8 mouse cellular contexts compared by ENCODE assay signal in the genomic region with DNA sequence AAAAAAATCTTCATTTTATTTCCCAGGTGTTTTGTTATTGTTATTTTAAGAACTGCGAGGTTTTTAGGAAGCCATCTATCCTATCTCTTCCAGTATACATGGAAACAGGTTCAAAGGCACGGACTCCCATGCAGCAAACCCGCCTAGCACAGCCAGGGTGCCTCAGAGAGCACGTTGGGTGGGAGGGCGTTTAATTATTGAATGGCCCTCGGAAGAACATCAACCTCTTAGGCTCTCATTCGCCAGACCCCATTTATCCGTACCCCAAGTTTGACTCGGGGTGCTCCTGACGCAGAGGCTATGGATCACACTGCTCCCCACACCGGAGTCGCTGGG. TPM values are rescaled to one million over a fixed set of nuclear protein-coding genes. Genes with fewer than 3 reads are reported as not detected.
DNase-seq lines count a peak whose midpoint lies in the region; ATAC-seq and TF ChIP-seq lines count a peak whose summit lies in the region.

No protein-coding gene starts in this region.

- H3K4me3 ChIP-seq in kidney, postnatal 0 days (replicated peaks; ENCODE audit: low read depth, low read length), result peak overlapping the region; percentile 80
- H3K4me3 ChIP-seq in hindbrain, embryonic 12.5 days, result peak overlapping the region; percentile 82
- peak overlapping the region; percentile 84 for H3K4me3 ChIP-seq in midbrain, embryonic 13.5 days (replicated peaks)

- 0 out of 2 replicates have a peak, but pooled peaks have one; percentile 27 for TF ChIP-seq CTCF in kidney, postnatal 0 days (IDR thresholded peaks at IDR 0.05; ENCODE audit: low read depth)

- peak overlapping the region; percentile 94; the same call in 1 of the 2 replicates for H3K27ac ChIP-seq in kidney, postnatal 0 days
- H3K27ac ChIP-seq in hindbrain, embryonic 12.5 days, result no peak overlapping the region
- peak overlapping the region; percentile 93; the same call in 1 of the 2 replicates for H3K27ac ChIP-seq in midbrain, embryonic 13.5 days

- H3K36me3 ChIP-seq in kidney, postnatal 0 days (ENCODE audit: insufficient read depth, low read length), result peaks cover 24% of the 10 kb centered on the region
- H3K36me3 ChIP-seq in hindbrain, embryonic 12.5 days, result peaks cover 27% of the 10 kb centered on the region
- peaks cover 30% of the 10 kb centered on the region for H3K36me3 ChIP-seq in midbrain, embryonic 13.5 days

- H3K27me3 ChIP-seq in kidney, postnatal 0 days (ENCODE audit: insufficient read depth, low read length), result no peaks in the 10 kb centered on the region
- no peaks in the 10 kb centered on the region for H3K27me3 ChIP-seq in hindbrain, embryonic 12.5 days
- no peaks in the 10 kb centered on the region for H3K27me3 ChIP-seq in midbrain, embryonic 13.5 days

- no peak for ATAC-seq in kidney, postnatal 0 days (replicated peaks; ENCODE audit: low FRiP score, low read depth)
- no peak; the same call in 1 of the 2 replicates for ATAC-seq in hindbrain, embryonic 12.5 days (ENCODE audit: low FRiP score)
- ATAC-seq in midbrain, embryonic 13.5 days, result no peak

- no peaks in the 10 kb centered on the region for H3K4me1 ChIP-seq in kidney, postnatal 0 days (replicated peaks; ENCODE audit: insufficient read depth, low read length)
- peaks cover 13% of the 10 kb centered on the region for H3K4me1 ChIP-seq in hindbrain, embryonic 12.5 days
- H3K4me1 ChIP-seq in midbrain, embryonic 13.5 days (replicated peaks), result peaks cover 23% of the 10 kb centered on the region

- peak; percentile 53 for DNase-seq in kidney, postnatal 0 days (ENCODE audit: low spot score)
- DNase-seq in kidney, postnatal 14 days, result no peak
- DNase-seq in adipocyte (ENCODE audit: low spot score), result peak; percentile 31
- no peak for DNase-seq in left cerebral cortex, postnatal 4 days
- no peak for DNase-seq in cerebellum, postnatal 4 days (ENCODE audit: low spot score in 2 of 2)
- no peak for DNase-seq in left cerebral cortex, adult 18-20 months (ENCODE audit: low spot score in 2 of 2)

- intact Hi-C loops in left cerebral cortex, postnatal 4 days (cut with DNase I), result no loop called here

- peak overlapping the region; percentile 80 for H3K4me2 ChIP-seq in kidney, postnatal 0 days (ENCODE audit: low read length)
- H3K4me2 ChIP-seq in hindbrain, embryonic 12.5 days (replicated peaks), result peak overlapping the region; percentile 73
- H3K4me2 ChIP-seq in midbrain, embryonic 13.5 days (replicated peaks), result peak overlapping the region; percentile 80

- WGBS in kidney, postnatal 0 days, result 5% methylated on average over 12 of the region's 12 CpGs
- WGBS in hindbrain, embryonic 12.5 days, result 4% methylated on average over 12 of the region's 12 CpGs
- 9% methylated on average over 12 of the region's 12 CpGs for WGBS in midbrain, embryonic 13.5 days

- no peaks in the 10 kb centered on the region for H3K9me3 ChIP-seq in kidney, postnatal 0 days (replicated peaks; ENCODE audit: low read length)
- no peaks in the 10 kb centered on the region for H3K9me3 ChIP-seq in hindbrain, embryonic 12.5 days (replicated peaks)
- no peaks in the 10 kb centered on the region for H3K9me3 ChIP-seq in midbrain, embryonic 13.5 days

- peak overlapping the region; percentile 93 for H3K9ac ChIP-seq in kidney, postnatal 0 days (ENCODE audit: low read depth, low read length)
- peak overlapping the region; percentile 81 for H3K9ac ChIP-seq in hindbrain, embryonic 12.5 days
- peak overlapping the region; percentile 87 for H3K9ac ChIP-seq in midbrain, embryonic 13.5 days (replicated peaks)

RNA-seq across cellular contexts. Expression of a gene that starts 1.6 kb away (rescaled TPM):
- 7.0 and 7.6 TPM in 2 replicates for polyA plus RNA-seq in kidney, postnatal 0 days (2015; fragmentation: Nextera tagmentation; extraction: Ambion mirVana)
- polyA plus RNA-seq in hindbrain, embryonic 12.5 days (2016; fragmentation: Nextera tagmentation; extraction: Ambion mirVana), result 10.7 and 11.1 TPM in 2 replicates
- 8.9 and 9.3 TPM in 2 replicates for polyA plus RNA-seq in midbrain, embryonic 13.5 days (2015; fragmentation: Nextera tagmentation; extraction: Ambion mirVana)
- total RNA-seq in left cerebral cortex, postnatal 4 days (2021), result 10 to 100 TPM; 35.5 to 43.4 TPM
- 10 to 100 TPM; 35.3 to 36.3 TPM for total RNA-seq in left cerebral cortex, adult 18-20 months (2021)

RNA-seq across cellular contexts. Expression of a gene that starts 39.3 kb away (rescaled TPM):
- 14.6 and 18.3 TPM in 2 replicates for polyA plus RNA-seq in kidney, postnatal 0 days (2015; fragmentation: Nextera tagmentation; extraction: Ambion mirVana)
- 30.1 and 30.3 TPM in 2 replicates for polyA plus RNA-seq in hindbrain, embryonic 12.5 days (2016; fragmentation: Nextera tagmentation; extraction: Ambion mirVana)
- 17.0 and 21.5 TPM in 2 replicates for polyA plus RNA-seq in midbrain, embryonic 13.5 days (2015; fragmentation: Nextera tagmentation; extraction: Ambion mirVana)
- 10 to 100 TPM; 32.2 to 35.4 TPM for total RNA-seq in left cerebral cortex, postnatal 4 days (2021)
- 10 to 100 TPM; 30.1 to 30.9 TPM for total RNA-seq in left cerebral cortex, adult 18-20 months (2021)

Comparison
In these comparisons a context has a peak if more than half of its experiments do, and no peak if none do; other contexts are left out.
1. DNase-seq: peak in kidney, postnatal 0 days (single experiment) and adipocyte (single experiment); none in kidney, postnatal 14 days (single experiment), left cerebral cortex, postnatal 4 days (single experiment), cerebellum, postnatal 4 days (0 of 2) and left cerebral cortex, adult 18-20 months (0 of 2).
2. Peak in every context shown above with its lines, with median percentiles within 50 percentile points of each other: H3K4me2 ChIP-seq, H3K4me3 ChIP-seq and H3K9ac ChIP-seq.